Mouse (Mus musculus) hindbrain, embryonic 15.5 days (tissue): ENCODE measurements around the gene Olfr1136. TPM values are rescaled to one million over a fixed set of nuclear protein-coding genes. Genes with fewer than 3 reads are reported as not detected.

Experiments
- ATAC-seq: fragments of 200-750 bp; cut with Nextera tagmentation; 2 replicates; pipeline ENCODE4 v1.8.0; 2017; ENCODE audit warnings: low read depth, moderate number of reproducible peaks, moderate TSS enrichment; ENCODE audit not compliant: low FRiP score
- H3K27ac ChIP-seq: fragments of 300-500 bp; sonication (generic); replicated peaks from 2 replicates; pipeline ENCODE4 v1.5.1; 2015; ENCODE audit warnings: mild to moderate bottlenecking, inconsistent platforms
- H3K27me3 ChIP-seq: fragments of 300-500 bp; sonication (generic); 2 replicates; pipeline ENCODE4 v1.6.1; 2015; ENCODE audit warnings: control low read depth, inconsistent platforms
- H3K36me3 ChIP-seq: fragments of 300-500 bp; sonication (generic); 2 replicates; pipeline ENCODE4 v1.6.1; 2015; ENCODE audit warnings: control low read depth, inconsistent platforms
- H3K4me1 ChIP-seq: fragments of 300-500 bp; sonication (generic); replicated peaks from 2 replicates; pipeline ENCODE4 v1.6.1; 2015; ENCODE audit warnings: control low read depth, inconsistent platforms
- H3K4me2 ChIP-seq: fragments of 300-500 bp; sonication (generic); 2 replicates; pipeline ENCODE4 v1.6.1; 2015; ENCODE audit warnings: moderate library complexity, mild to moderate bottlenecking, inconsistent platforms
- H3K4me3 ChIP-seq: fragments of 300-500 bp; sonication (generic); 2 replicates; pipeline ENCODE4 v1.5.1; 2015; ENCODE audit warnings: mild to moderate bottlenecking, inconsistent platforms
- H3K9ac ChIP-seq: fragments of 300-500 bp; sonication (generic); 2 replicates; pipeline ENCODE4 v1.6.1; 2015; ENCODE audit warnings: inconsistent platforms
- H3K9me3 ChIP-seq: fragments of 300-500 bp; sonication (generic); 2 replicates; pipeline ENCODE4 v1.6.1; 2016; ENCODE audit warnings: control low read depth, inconsistent platforms
- WGBS: fragments of 180-500 bp; shearing (Covaris S2); methylation state at CpG from one replicate; pipeline ENCODE4 v1.1.7; 2015; 5-methylcytosine and 5-hydroxymethylcytosine counted together
- polyA plus RNA-seq: library from polyadenylated mRNA; unstranded; fragments of >200 nt; fragmentation: Nextera tagmentation; extraction: Ambion mirVana; gene quantifications from 2 replicates; pipeline ENCODE4 v1.2.1, GENCODE M21; 2015

The Olfr1136 gene
- polyA plus RNA-seq: not detected in 2 replicates

DNA sequence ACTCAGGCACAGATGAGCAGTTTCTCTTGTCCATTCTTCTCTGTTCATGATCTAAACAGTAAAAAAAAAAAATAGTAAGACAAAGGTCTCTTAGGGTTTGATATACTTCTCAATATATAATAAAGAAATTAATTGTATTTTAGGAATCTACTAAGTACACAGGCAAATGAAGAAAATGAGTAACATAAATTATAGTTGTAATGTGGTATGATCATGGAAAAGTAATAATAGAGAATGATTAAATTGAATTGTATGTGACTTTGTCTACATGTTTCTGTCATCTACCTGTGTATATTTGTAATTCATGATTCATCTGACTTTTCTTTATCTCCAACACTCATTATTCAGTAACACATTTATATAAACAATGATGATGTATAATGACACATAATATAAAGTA, at the start of gene Olfr1136:
Gene Olfr1136 (minus strand): TSS at position 101 of the 400 bp plus-strand sequence.
- no peak for ATAC-seq
- Histone ChIP-seq H3K9me3 (no peaks in the 10 kb centered on the region), H3K27ac (no peak within 1 kb of the TSS), H3K36me3 (no peaks in the 10 kb centered on the region), H3K9ac (no peak within 1 kb of the TSS), H3K4me3 (no peak within 1 kb of the TSS), H3K4me1 (no peaks in the 10 kb centered on the region), H3K4me2 (no peak within 1 kb of the TSS), H3K27me3 (no peaks in the 10 kb centered on the region)

DNA sequence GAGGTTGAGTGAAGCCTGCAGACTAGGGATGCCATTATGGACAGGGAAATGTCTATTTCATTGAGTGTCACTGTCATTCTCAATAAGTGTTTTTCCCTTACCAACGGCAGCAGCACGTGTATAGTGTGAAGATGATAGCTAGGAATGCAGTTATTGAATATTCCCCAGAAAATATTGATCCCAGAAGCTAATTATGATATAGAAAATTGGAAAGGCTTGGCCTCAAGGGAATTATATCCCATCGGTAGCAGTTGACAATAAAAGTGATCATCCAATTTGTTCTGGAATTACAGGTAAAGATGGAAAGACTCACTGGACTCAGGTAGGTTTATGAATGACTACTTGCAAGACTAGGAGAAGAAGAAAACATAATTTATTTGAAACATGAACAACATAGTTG, 49.7 kb upstream of the Olfr1136 start, which contains the start of gene Olfr1140:
Gene Olfr1140 (plus strand): TSS at position 301 of the 400 bp plus-strand sequence.
- no peaks in the 10 kb centered on the region for H3K36me3 ChIP-seq
- no peak within 1 kb of the TSS for H3K9ac ChIP-seq
- H3K27me3 ChIP-seq: no peaks in the 10 kb centered on the region
- ATAC-seq: no peak
- H3K4me3 ChIP-seq: no peak within 1 kb of the TSS
- 77% methylated on average over 3 of the region's 3 CpGs for WGBS
- no peak within 1 kb of the TSS for H3K27ac ChIP-seq
- no peaks in the 10 kb centered on the region for H3K4me1 ChIP-seq
- no peaks in the 10 kb centered on the region for H3K9me3 ChIP-seq
- H3K4me2 ChIP-seq: no peak within 1 kb of the TSS

DNA sequence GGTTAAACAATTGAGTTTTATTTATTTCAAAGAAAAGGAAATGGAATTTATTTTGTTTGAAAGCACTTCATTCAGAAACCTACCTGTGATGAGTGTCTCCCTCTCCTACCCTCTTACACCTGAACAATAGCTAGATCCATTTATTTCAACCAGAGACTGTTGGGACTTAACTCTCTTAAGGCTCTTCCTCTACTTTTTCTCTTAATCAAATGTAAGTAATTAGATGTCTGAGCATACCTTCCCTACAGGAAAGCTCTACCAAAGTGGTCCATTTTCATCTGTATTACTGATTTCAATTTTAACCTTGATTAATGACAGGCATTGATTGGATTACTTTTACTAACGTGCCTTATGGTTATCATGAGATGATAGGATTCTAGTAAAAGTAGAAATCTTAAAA, 46.1 kb upstream of the Olfr1136 start, which contains the start of gene Olfr1138:
Gene Olfr1138 (minus strand): TSS at position 101 of the 400 bp plus-strand sequence.
- Histone ChIP-seq H3K36me3 (no peaks in the 10 kb centered on the region), H3K27me3 (no peaks in the 10 kb centered on the region), H3K27ac (no peak within 1 kb of the TSS), H3K4me2 (no peak within 1 kb of the TSS), H3K4me1 (no peaks in the 10 kb centered on the region), H3K4me3 (no peak within 1 kb of the TSS), H3K9me3 (no peaks in the 10 kb centered on the region), H3K9ac (no peak within 1 kb of the TSS)
- no peak for ATAC-seq
- 68% methylated on average over 1 of the region's 1 CpGs for WGBS

DNA sequence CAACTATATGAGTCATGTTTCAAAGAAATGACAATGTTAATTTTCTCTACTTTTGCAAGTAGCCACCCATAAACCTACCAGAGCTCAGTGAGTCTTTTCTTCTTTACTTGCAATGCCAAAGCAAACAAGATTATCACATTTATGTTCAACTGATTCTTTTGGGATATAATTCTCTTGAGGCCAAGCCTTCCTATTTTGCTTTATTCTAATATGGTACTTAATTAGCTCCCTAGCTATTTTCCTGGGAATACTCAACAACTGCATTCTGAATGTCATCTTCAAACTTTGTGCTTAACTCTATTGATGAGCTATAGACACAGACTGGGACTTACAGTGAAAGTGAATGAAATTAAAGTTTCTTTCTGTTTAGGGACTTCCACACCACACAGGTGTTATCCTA, 19.3 kb upstream of the Olfr1136 start, which contains the start of gene Olfr1137:
Gene Olfr1137 (minus strand): TSS at position 101 of the 400 bp plus-strand sequence.
- no peak for ATAC-seq
- Histone ChIP-seq H3K27me3 (no peaks in the 10 kb centered on the region), H3K36me3 (no peaks in the 10 kb centered on the region), H3K4me2 (no peak within 1 kb of the TSS), H3K9ac (no peak within 1 kb of the TSS), H3K27ac (no peak within 1 kb of the TSS), H3K4me1 (no peaks in the 10 kb centered on the region), H3K4me3 (no peak within 1 kb of the TSS), H3K9me3 (no peaks in the 10 kb centered on the region)

DNA sequence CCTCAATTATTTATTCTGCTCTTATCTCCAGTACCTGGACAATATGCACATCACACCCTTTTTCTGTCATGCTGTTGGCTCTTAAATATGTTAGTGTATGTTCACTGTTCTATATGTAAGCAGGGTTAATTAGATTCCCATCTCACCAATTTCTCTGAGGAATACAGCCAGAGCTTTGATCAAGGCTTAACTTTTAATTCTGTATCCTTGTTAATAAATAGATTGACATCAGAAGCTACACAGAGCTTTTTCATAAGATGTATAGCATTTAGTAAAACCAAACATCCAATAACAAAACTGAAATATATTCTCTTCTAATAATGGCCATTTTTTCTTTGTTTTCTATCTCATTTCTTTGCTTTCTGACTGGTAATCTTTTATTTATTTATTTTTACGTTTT, 20.2 kb downstream of the Olfr1136 start, which contains the start of gene Olfr1135:
Gene Olfr1135 (minus strand): TSS at position 101 of the 400 bp plus-strand sequence.
- WGBS: 20% methylated on average over 1 of the region's 1 CpGs
- Histone ChIP-seq H3K9ac (no peak within 1 kb of the TSS), H3K4me2 (no peak within 1 kb of the TSS), H3K4me1 (no peaks in the 10 kb centered on the region), H3K36me3 (no peaks in the 10 kb centered on the region), H3K27ac (no peak within 1 kb of the TSS), H3K27me3 (no peaks in the 10 kb centered on the region), H3K9me3 (no peaks in the 10 kb centered on the region), H3K4me3 (no peak within 1 kb of the TSS)
- ATAC-seq: no peak

DNA sequence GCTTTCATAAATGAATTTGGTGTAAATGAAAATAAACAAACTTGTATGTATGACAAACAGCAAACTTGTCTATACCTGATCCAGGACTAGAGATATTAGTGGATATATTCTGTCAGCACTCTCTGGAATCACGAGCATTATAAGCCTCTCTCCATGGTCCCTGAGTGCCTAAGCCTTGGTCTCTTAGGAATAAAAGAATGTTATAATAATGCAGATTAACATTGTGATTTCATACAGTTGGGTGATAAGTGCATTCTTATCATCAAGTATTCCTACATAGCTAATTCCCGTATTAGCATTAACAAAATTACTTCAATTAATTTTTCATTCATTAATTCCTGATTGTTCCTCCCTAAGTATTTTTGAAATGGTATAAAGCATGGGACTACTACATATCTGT, 35.4 kb downstream of the Olfr1136 start, which contains the start of gene Olfr1134:
Gene Olfr1134 (minus strand): TSS at position 101 of the 400 bp plus-strand sequence.
- Histone ChIP-seq H3K9me3 (no peaks in the 10 kb centered on the region), H3K36me3 (no peaks in the 10 kb centered on the region), H3K27me3 (no peaks in the 10 kb centered on the region), H3K4me1 (no peaks in the 10 kb centered on the region), H3K4me3 (no peak within 1 kb of the TSS), H3K9ac (no peak within 1 kb of the TSS), H3K4me2 (no peak within 1 kb of the TSS), H3K27ac (no peak within 1 kb of the TSS)
- WGBS: 81% methylated on average over 2 of the region's 2 CpGs
- ATAC-seq: no peak

DNA sequence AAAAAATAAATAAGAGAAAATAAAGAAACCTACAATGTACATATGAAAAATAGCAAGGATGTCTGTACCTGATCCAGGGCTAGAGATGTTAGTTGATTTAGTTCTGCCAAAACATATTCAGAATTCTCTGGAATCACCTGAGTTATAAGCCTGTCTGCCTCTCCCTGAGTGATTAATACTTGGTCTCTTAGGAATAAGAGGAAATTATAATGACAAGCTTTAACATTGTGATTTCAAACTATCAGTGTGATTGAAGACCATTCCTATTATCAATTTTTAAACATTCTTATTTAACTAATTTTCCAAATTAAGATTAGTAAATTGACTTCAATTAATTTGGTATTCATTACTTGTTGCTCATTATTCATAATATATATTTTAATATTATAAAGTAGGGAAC, 46.5 kb downstream of the Olfr1136 start, which contains the start of gene Olfr1133:
Gene Olfr1133 (minus strand): TSS at position 101 of the 400 bp plus-strand sequence.
- H3K9ac ChIP-seq: no peak within 1 kb of the TSS
- no peak for ATAC-seq
- H3K36me3 ChIP-seq: no peaks in the 10 kb centered on the region
- no peaks in the 10 kb centered on the region for H3K4me1 ChIP-seq
- no peak within 1 kb of the TSS for H3K4me3 ChIP-seq
- no peak within 1 kb of the TSS for H3K27ac ChIP-seq
- H3K27me3 ChIP-seq: no peaks in the 10 kb centered on the region
- H3K9me3 ChIP-seq: no peaks in the 10 kb centered on the region
- no peak within 1 kb of the TSS for H3K4me2 ChIP-seq

Other genes starting within 250 kb of the Olfr1136 start
- not detected in 2 replicates for gene Olfr1126, start 240.0 kb downstream of the Olfr1136 start, polyA plus RNA-seq
- gene Pramel7, start 196.9 kb downstream of the Olfr1136 start, polyA plus RNA-seq: not detected in 2 replicates
- gene Pramel6, start 187.4 kb downstream of the Olfr1136 start, polyA plus RNA-seq: not detected in 2 replicates
- gene Olfr153, start 162.2 kb downstream of the Olfr1136 start, polyA plus RNA-seq: not detected in 2 replicates
- not detected in 2 replicates for gene Olfr1128, start 148.4 kb downstream of the Olfr1136 start, polyA plus RNA-seq
- not detected in 2 replicates for gene Olfr1129, start 120.0 kb downstream of the Olfr1136 start, polyA plus RNA-seq
- not detected in 2 replicates for gene Olfr1130, start 87.7 kb downstream of the Olfr1136 start, polyA plus RNA-seq
- gene Olfr1131, start 66.8 kb downstream of the Olfr1136 start, polyA plus RNA-seq: not detected in 2 replicates
- gene Olfr1132, start 56.4 kb downstream of the Olfr1136 start, polyA plus RNA-seq: not detected in 2 replicates
- not detected in 2 replicates for gene Olfr1133, start 46.6 kb downstream of the Olfr1136 start, polyA plus RNA-seq
- not detected in 2 replicates for gene Olfr1134, start 35.5 kb downstream of the Olfr1136 start, polyA plus RNA-seq
- not detected in 2 replicates for gene Olfr1135, start 20.3 kb downstream of the Olfr1136 start, polyA plus RNA-seq
- not detected in 2 replicates for gene Olfr1137, start 19.2 kb upstream of the Olfr1136 start, polyA plus RNA-seq
- not detected in 2 replicates for gene Olfr1138, start 46.0 kb upstream of the Olfr1136 start, polyA plus RNA-seq
- gene Olfr1140, start 49.8 kb upstream of the Olfr1136 start, polyA plus RNA-seq: not detected in 2 replicates
- not detected in 2 replicates for gene Olfr1141, start 60.0 kb upstream of the Olfr1136 start, polyA plus RNA-seq
- not detected in 2 replicates for gene Olfr152, start 85.5 kb upstream of the Olfr1136 start, polyA plus RNA-seq
- gene Olfr1143, start 106.6 kb upstream of the Olfr1136 start, polyA plus RNA-seq: not detected in 2 replicates
- gene Olfr1145, start 115.9 kb upstream of the Olfr1136 start, polyA plus RNA-seq: not detected in 2 replicates
- gene Olfr1148, start 136.6 kb upstream of the Olfr1136 start, polyA plus RNA-seq: not detected in 2 replicates
- gene Olfr1150-ps1, start 150.0 kb upstream of the Olfr1136 start, polyA plus RNA-seq: not detected in 2 replicates
- gene Olfr1151, start 161.9 kb upstream of the Olfr1136 start, polyA plus RNA-seq: not detected in 2 replicates
- gene Olfr1152, start 172.5 kb upstream of the Olfr1136 start, polyA plus RNA-seq: not detected in 2 replicates
- 0.09 TPM in 1 of 2 replicates, not detected in the other for gene Olfr1153, start 201.0 kb upstream of the Olfr1136 start, polyA plus RNA-seq
- not detected in 2 replicates for gene Olfr1154, start 211.2 kb upstream of the Olfr1136 start, polyA plus RNA-seq